Mouse (Mus musculus): Measurements from ENCODE around the gene Gm29423. TPM values are rescaled to one million over a fixed set of nuclear protein-coding genes. Genes with fewer than 3 reads are reported as not detected.
"Not testable (repeated sequence)": the region's sequence is repeated elsewhere in the genome, so short reads cannot be mapped to it uniquely, and the experiment has no call there.

Gm29423 gene
- polyA plus RNA-seq (2015; fragmentation: Nextera tagmentation; extraction: Ambion mirVana) = not detected in 2 replicates

DNA sequence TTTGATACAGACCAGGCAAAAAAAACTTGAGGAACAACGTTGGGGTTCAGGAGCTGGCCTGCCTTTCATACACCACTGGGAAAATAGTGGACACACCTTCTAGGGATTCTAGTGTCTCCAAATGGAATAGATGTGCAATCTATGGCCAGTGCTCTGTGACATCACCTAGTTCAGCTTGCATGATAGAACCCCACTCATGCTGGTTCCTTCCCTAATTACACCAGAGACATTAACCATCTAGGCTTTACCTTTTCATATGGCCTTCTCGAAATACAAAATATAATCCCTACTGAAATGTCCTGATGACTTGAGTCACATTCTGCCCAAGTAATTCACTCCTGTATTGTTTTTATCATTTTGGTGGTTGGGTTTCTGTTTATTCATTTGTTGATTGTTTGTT, at the start of gene Gm29423, which contains the start of gene Gm29644:
Gene Gm29423 (minus strand): TSS at position 101 of the 400 bp plus-strand sequence.
Gene Gm29644 (minus strand): TSS at position 157 of the 400 bp plus-strand sequence.
- H3K9ac ChIP-seq; H3K27me3 ChIP-seq; H3K9me3 ChIP-seq; H3K4me1 ChIP-seq; H3K4me3 ChIP-seq; H3K4me2 ChIP-seq; H3K36me3 ChIP-seq; H3K27ac ChIP-seq; ATAC-seq (ENCODE audit: borderline replicate concordance, extremely low read depth, low FRiP score, low TSS enrichment): not testable (repeated sequence)
- no CpG with 5 or more reads among the region's 2 CpGs for whole genome bisulfite sequencing

DNA sequence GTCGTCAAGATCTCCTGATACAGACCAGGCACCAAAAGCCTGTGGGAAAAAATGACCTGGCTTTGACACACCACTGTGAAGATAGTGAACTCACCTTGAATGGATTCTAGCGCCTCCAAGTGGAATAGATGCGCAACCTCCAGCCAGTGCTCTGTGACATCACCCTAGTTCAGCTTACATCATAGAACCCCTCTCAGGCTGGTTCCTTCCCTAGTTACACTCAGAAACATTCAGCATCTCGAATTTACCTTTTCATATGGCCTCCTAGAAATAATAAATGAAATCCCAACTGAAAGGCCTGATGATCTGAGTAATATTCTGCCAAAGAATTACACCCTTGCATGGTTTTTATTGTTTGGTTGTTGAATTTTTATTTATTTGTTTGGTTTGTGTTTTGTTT, 29.5 kb downstream of the Gm29423 start, which contains the start of gene Gm21118:
Gene Gm21118 (minus strand): TSS at position 101 of the 400 bp plus-strand sequence.
- H3K4me3 ChIP-seq; H3K9me3 ChIP-seq; H3K27me3 ChIP-seq; H3K4me1 ChIP-seq; H3K9ac ChIP-seq; H3K4me2 ChIP-seq; H3K27ac ChIP-seq; ATAC-seq (ENCODE audit: borderline replicate concordance, extremely low read depth, low FRiP score, low TSS enrichment); H3K36me3 ChIP-seq: not testable (repeated sequence)
- WGBS = no CpG with 5 or more reads among the region's 4 CpGs

Other genes starting within 250 kb of the Gm29423 start
- gene Gm21118, start 29.6 kb downstream of the Gm29423 start, polyA plus RNA-seq (2015; fragmentation: Nextera tagmentation; extraction: Ambion mirVana) = not detected in 2 replicates
- not detected in 2 replicates for gene Gm29644, start 56 bp upstream of the Gm29423 start, polyA plus RNA-seq (2015; fragmentation: Nextera tagmentation; extraction: Ambion mirVana)
- gene Gm20888, start 138.6 kb upstream of the Gm29423 start, polyA plus RNA-seq (2015; fragmentation: Nextera tagmentation; extraction: Ambion mirVana) = not detected in 2 replicates

Data from lung, embryonic 15.5 days (tissue).